Mouse (Mus musculus): ENCODE data around the gene Bspry.
A peak's percentile ranks its signal among the peaks of the same experiment; 100 is the strongest.

Bspry gene

DNA sequence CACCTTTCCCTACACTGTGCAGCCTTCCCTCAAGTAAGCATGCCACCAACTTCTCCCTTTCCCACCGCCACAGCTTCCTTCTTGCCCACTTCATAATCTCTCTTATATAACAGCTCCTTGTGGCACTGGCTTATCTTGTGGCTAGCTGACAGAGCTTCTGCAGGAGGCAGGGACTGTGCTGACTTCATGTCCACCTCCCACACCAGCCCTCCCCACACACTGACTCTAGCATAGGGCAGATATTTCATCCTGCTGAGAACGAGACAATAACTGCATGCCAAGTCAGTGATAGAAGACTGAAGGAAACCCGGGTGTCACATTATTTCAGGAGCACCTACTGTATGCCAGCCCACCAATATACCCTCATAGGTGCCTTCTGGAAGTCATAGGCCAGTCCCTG is 35.6 kb downstream of the Bspry start:
- no peak for DNase-seq (ENCODE audit: low read depth)

DNA sequence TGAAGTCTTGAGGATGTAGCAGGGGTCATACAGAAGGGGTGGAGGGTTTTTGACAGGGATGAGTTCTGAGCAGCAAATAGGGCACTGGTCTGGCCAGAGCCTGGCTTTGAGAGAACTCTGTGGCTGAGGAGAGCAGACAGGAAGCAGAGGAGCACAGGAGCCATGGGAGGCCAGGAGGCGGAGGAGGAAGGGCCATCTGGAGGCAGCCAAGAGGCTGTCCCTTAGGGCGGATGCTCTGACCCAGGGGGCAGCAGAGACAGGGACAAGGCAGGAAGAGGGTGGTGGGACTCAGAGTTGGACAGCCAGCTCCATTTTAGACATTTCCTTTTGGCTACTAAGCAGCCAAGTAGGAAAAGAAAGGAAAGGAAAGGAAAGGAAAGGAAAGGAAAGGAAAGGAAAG is 36.2 kb downstream of the Bspry start:
- no peak for DNase-seq (ENCODE audit: low read depth)

DNA sequence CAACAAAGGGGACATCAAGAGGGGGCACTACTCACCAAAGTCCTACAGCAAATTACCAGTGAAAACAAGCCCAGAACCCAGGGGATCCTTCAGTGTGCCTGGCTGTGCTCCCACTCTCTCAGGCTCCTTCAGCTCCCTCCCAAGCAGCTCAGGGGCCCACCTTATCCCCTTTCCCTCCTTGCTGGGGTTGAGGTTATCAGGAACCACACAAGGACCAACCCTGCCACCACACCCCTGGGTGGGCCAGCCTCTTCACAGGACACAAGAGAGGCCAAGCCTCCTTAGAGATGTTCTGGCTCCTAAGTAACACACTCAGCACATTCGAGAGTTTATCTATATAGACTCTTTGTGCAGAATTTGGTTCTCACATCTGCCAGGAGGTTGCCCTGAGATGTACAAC is 36.7 kb downstream of the Bspry start:
- DNase-seq (ENCODE audit: low read depth): peak; percentile 100

DNA sequence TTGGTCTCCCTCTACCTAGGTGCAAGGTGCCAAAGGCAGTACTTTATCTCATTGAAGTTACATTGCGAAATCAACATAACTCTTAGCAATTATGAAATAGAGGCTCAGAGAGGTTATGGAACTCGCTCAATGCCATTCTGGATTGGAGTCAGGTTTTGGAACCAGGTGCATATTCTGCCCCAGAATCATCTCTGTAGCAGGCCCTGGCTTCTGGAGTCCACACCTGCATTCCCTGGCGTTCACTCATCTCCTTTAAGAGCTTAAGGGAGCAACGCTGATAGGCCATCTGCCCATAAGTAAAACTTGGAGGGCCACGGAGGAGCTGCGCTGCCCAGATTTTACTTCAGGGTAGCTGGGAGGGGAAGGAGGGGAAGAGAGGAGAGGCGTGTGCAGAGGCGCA is 37.2 kb downstream of the Bspry start:
- DNase-seq (ENCODE audit: low read depth): no peak

DNA sequence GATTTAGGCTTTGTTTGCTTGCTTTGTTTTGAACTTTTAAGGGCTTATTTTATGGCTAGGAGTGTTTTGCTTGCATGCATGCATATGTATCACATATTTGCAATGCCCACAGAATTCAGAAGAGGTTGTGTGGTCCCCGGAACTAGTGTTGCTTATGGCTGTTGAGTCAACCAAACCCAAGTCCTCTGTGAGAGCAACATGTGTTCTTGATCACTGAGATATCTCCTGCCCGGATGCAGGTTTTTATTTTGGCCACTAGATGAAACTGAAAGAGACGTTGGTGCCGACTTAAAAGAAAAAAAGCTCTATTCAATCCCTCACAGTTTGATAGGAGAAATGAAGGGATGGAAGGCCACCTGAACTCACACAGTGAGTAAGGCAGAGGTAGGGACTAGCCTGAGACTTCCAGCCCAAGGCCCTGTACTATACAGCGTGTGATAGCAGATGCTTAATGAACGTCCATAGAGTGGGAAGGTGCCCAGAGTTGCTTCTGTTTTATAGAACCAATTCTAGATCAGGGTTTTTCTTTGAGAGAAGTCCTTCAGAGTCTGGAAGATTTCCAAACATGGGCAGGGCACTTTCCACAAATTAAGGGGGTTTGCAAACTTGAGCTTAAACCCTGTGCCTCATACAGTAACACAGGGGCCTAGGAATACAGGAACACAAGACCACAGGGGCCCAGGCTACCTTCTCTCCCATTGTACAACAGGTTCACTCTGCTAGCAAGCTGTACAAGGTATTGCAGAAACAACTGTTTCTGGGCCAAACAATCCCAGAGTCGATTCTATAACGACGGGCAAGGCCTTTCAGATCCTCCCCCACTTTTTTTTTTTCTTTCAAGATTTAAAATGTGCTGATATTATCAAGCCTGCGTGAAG is 37.9 kb downstream of the Bspry start:
- no peak for DNase-seq (ENCODE audit: low read depth)

DNA sequence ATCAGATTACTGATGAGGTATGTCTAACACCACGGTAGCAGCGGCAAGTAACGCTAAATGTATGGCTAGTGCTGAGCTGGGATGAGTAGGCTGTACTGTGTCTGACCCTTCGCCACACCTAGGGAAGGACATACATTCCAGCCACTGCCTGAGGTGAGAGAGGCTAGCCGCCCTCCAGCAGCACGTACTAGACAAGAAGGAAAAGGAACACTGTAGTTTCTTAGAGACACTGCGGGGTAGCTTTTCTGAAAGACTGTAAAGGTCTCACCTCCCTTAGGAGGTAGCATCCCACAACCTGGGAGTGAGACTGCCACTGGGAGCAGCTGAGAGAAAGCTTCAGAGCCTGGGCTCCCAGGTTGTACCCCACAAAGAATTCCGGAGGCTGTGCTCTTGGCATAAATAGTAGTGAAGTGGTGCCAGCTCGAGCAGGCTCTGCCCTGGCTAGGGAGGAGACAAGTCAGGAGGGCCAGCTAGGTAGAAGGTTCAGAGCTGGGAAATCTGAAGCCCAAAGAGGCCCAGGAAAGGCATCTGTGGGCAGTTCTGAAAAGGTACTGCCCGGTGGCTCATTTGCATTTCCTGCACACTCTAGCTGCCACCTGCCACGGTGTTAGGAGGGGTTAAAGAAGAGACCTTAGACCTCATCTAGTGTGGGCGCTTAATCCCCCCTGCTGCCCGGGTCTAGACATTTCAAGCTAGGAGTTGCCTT is 38.7 kb downstream of the Bspry start:
- no peak for DNase-seq (ENCODE audit: low read depth)

DNA sequence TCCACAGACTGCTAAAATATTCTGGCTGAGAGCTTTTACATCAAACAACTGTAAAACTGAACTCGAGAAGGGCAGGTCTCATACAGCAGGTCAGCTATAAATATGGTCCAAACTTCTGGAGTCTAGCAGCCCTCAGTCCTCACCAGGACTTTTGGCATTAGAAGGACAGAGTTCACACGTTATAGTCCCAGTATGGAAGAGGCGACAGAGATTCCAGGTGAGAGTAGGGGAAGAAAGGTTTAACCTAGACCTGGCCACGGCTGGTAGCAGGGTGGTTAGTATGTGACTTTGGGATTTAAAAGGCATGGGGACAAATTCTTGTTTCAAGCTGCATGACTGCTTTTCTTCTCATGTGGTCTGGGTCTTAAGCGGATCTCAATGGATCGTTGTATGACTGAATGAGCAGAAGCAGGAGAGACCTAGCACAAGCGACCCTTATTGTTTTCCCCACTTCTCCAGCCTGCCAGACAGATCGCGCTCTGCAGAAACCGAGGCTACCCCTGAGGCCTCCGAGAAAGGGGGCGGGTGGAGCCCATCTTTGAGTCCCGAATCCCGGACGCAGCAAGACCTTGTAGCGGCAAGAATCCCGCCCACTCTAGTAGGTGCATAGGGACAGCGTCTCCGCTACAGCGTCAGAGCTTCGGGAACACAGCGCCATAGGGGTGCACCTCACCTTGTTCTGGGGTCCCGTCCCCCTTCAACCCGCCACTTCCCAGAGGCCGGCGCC is 39.4 kb downstream of the Bspry start:
- peak; percentile 70 for DNase-seq (ENCODE audit: low read depth)

DNA sequence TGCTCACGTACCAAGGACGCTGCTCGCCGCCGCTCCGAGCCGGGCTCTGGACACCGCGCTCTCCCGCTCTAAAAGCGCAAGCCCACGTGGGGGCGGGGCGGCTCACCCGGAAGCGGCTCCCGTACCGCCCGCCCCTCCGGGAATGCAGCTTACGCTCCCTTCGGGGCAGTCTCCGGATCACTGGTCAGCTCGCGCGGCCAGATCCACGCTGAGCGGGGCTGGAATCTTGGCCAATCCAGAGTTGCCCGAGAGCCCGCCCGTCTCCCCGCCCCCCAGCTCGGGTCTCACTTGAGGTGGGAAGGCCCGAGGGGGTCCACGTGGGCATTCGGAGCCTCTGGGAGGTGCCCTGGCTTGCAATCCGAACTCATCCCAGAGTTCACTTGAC is 40.0 kb downstream of the Bspry start, which contains the start of gene Alad:
Alad (minus strand) TSS at position 70 of the 385 bp plus-strand sequence.
- peak; percentile 90 for DNase-seq (ENCODE audit: low read depth)

DNA sequence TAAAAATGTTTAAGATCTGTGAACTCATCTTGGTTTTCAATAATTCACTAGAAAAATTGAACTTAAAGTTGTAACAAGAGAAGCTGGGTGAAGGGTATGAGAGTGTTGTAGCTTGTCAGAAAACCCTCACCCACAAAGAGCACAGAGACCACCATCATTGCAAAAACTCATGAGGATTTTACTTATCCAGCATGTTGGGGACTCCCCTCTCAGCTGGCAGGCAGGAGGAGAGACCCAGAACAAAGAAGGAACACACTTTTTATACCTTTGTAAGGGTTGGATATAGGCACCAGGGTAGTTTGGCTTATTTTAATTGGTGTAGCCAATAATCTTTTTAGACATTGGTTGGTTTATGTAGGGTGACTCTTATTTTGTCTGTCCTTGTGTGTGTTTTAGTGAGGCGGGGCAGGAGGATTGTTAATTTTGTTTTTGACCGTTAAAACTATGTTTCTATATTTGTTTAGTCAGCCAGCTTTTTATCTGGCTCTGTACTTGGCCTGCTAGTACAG is 41.1 kb downstream of the Bspry start:
- DNase-seq (ENCODE audit: low read depth): no peak

DNA sequence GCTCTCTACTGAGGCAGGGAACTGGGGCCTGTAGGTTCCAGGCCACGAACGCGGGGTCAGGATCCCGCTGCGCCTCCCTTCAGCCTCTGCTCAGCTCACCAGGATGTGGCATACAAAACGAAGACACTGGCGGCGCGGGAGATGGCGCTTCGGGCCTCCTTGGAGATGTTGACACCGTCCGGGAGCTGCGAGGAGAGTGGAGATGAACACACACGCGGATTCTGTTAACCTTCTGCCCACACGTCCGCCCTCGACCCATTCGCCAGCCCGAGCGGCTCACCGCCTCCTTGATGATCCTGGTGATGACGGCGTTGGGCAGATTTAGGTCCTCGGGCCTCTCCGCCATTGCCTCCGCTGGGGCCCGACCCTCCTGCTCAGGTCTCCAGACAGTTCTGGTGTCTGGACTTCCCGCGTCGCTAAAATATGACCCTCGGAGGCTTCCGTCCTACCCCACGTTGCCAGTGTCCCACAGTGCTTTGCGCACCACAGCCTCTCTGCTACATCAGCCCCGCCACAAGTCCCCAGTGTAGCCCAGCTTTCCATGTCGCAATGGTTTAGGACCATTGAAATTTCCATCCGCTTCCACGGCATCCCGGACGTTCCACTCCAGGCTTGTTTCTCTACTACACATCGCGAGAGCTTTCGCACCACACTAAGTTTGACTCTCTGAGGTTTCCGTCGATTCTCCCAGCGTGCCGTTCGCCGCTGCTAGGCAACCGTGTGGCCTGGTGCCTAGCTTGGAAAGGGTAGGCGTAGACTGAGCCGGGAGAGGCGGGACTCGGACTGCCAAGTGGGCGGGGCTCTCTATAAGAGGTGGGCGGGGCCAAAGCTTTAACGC is 45.0 kb downstream of the Bspry start, which contains the start of the genes Pole3 and 4933430I17Rik:
Pole3 (minus strand) TSS at position 418 of the 838 bp plus-strand sequence.
4933430I17Rik (plus strand) TSS at position 719 of the 838 bp plus-strand sequence.
- DNase-seq (ENCODE audit: low read depth): peak; percentile 98

DNA sequence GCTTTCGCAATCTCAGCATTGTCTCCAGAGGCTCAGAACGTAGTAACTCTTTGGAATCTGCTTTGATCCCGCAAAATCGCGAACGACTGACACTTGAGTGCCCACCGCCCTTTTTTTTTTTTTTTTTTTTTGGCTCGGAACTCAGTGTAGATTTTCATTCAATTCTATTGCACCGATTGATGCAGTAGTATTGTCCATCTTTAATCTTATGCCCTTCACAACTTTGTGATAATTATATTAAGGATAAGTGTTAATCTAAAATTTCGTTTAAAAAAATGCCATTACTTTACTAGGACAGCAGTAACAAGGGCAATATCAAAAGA is 45.6 kb downstream of the Bspry start:
- no peak for DNase-seq (ENCODE audit: low read depth)

DNA sequence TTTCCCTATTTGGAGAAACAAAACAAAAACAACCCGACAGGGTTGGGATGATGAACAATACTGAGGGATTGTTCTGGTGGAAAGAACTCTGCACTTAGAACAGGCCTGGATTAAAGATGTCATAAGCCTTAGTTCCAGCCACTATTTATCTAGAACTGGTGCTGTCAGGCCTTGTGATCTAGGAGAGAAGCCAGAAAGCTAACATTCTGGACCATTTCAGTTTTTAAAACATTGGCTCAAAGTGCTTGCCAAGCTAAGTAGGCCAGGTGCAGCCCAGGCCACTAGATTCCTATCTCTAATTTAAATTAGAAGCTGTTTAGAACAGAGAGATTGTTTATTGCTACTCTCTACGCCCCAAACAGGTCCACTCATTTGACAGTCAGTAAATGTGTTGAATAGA is 46.4 kb downstream of the Bspry start:
- no peak for DNase-seq (ENCODE audit: low read depth)

DNA sequence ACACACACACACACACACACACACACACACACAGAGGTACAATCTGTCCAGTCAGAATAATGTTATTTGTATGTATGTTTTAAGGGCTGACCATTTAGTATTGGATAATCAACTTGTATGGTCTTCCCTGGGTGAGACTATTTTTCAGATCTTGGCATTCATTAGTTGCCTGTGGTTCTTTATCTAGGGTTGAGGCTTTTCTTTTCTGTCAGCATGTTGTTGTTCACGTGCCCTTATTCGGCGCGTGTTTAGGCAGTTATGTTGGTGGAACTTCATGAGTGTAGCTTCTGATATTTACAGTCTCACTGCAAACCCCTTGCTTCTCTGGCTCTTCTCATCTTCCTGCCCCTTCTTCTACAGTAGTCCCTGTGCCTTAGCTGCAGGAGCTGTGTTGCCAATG is 47.8 kb downstream of the Bspry start:
- no peak for DNase-seq (ENCODE audit: low read depth)

DNA sequence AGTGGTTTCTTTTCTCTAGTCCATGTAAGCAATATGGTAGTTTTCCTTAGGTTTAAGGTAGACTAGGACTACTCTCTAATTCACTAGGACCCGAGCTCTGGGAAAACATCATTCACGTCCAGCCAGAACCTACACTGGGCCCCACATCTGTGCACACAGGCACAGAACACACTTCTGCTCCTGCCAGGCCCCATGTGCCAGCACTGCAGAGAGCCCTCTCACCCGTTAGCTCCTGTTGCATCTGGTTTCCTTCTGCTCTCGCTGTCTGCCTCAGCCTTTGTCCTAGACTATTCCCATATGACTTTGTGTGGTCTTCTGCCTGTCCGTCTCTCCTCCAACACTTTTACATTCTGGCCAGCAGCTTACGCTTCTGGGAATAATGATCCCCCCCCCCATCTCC is 53.9 kb downstream of the Bspry start:
- no peak for DNase-seq (ENCODE audit: low read depth)

DNA sequence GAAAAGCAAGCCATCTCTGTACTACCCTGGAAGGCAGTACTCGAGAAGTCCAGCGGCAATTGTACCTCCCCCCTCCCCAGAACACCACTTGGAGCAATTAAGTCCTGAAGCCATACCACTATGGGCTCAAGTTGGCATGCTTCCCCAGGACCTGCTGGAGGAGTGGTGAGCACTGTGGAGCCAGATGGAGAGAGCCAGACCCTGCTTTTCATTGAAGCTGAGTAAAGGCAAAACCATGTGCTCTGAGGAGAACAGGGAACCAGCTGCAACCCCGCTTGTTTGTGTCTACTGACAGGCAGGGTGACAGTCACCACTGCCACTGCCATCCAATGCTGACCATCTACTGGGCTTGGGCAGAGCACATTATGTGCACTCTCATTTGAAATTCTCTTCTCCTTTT is 61.9 kb downstream of the Bspry start:
- no peak for DNase-seq (ENCODE audit: low read depth)

DNA sequence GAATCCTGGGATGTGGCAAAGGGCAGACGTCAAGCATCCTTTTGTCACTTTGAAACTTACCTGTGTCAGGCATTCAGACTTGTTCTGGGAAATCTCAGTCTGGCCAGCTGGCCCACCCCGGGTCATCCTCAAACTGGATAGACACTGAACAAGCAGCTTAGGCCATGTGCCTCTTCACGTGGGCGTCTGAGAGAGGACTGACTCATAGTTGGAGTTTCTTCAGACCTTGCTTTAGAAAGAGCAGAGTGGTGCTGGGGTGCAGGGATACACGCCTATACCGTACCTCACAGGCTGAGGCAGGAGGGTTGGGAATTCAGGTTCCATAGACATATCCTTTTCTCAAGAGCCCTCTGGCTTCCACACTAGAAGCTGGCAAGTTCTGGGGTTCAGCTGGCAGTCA is 63.9 kb downstream of the Bspry start:
- no peak for DNase-seq (ENCODE audit: low read depth)

DNA sequence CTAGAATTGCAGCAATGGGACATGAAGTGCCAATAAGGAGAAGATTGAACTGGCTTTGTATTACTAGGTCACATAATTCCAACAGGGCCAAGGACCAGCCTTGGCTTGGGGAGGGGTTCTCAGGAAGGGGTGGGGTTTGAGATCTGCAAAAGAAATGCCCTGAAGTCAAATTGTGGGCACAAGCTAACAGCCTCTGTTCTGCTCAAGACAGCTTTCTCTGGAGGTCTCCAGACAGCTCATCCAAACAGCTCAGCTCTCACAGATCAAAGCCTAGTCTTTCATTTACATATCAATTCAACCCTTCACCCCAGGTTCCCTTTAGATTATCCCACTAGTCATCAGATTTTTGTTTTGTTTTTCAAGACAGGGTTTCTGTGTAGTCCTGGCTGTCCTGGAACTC is 64.9 kb downstream of the Bspry start:
- DNase-seq (ENCODE audit: low read depth): no peak

All from c-Kit-positive CD71-positive TER-119-negative erythroid progenitor cells, embryonic 14.5 days (primary cell).